Mouse (Mus musculus) embryo, embryonic 11.5 days (tissue): ENCODE results near the gene Mrps2.

ENCODE experiments used
- DNase-seq: peaks from one replicate; pipeline ENCODE4 v3.0.0-alpha.2; 2012; ENCODE audit warnings: low read depth, low spot score

Mrps2 gene

DNA sequence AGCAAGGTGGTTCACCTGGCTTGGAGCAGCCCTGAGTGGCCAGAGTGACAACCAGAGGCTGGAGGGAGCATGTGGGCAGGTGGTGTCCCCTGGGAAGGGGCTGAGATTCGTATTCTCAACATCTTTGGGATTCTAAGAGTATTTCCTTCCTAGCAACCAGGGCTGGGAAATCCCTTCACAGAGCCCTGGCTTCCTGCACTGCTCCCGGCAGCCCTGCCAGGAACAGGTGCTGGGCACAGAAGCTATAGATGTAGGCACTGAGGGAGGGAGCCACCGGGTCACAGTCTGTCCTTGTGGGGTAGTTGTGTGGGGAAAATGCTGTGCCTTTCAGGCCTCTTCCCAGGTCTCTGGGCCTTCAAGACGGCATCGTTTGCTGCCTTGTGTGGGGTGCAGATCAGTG is 52.7 kb downstream of the Mrps2 start:
- DNase-seq, result no peak
